Mouse (Mus musculus) E14TG2a.4 (cell line): ENCODE data around the gene Itga6.

Experiments used
- CTCF ChIP-seq: conservative IDR thresholded peaks from 2 replicates; pipeline ENCODE4 v1.5.1; 2014; ENCODE audit warnings: low read length
- NANOG ChIP-seq: IDR thresholded peaks from 2 replicates; pipeline ENCODE4 v1.6.1; 2014; ENCODE audit warnings: borderline replicate concordance, low read length, mixed read lengths

DNA sequence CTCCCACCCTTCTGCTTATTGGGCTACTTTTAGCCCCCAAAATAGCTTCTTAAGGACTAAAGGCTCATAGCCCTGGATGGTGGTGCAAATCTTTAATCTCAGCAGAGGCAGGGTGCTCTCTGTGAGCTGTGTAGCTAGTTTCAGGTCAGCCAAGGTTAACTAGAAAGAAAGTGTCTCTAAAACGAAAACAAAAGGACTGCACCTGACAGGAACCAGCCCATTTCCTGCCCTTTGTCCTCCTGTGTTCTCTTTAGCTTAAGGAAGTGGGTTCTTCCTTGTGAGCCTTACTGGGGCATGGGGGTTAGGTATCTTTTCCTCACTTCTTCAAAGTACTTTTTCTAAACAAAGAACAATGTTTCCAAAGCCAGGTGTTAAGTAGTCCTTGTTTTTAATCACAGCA, 121.1 kb downstream of the Itga6 start:
- no peak for TF ChIP-seq CTCF
- peak; percentile 73; the same call in 1 of the 2 replicates for TF ChIP-seq NANOG
